Mouse (Mus musculus) gastrocnemius, adult 2 months (tissue): ENCODE results near the gene Pitpnm3. TPM values are rescaled to one million over a fixed set of nuclear protein-coding genes. Genes with fewer than 3 reads are reported as not detected.
A peak's percentile ranks its signal among the peaks of the same experiment; 100 is the strongest.

Experiments used
- DNase-seq: peaks from one replicate; pipeline ENCODE4 v3.0.0; 2022
- H3K27ac ChIP-seq: fragments of 200-600 bp; 2 replicates; pipeline ENCODE4 v1.8.1; 2022; ENCODE audit warnings: mild to moderate bottlenecking
- H3K4me3 ChIP-seq: fragments of 200-600 bp; 2 replicates; pipeline ENCODE4 v1.8.1; 2022; ENCODE audit warnings: mild to moderate bottlenecking, moderate library complexity
- CTCF ChIP-seq: fragments of 200-600 bp; IDR thresholded peaks from 2 replicates; pipeline ENCODE4 v1.8.1; 2022; ENCODE audit warnings: antibody characterized with exemption, mild to moderate bottlenecking, moderate library complexity
- intact Hi-C: fragments of 180-260 bp; cut with DNase I; formaldehyde crosslinking; loops from one replicate; pipeline ENCODE4 v1.15.1; 2025
- total RNA-seq, 2 experiments: library from RNA; stranded (reverse); gene quantifications; 2 replicates each; pipeline ENCODE4 v1.2.3; 2021

Gene Pitpnm3
- total RNA-seq, 2 experiments from 2014 or later, result 1.7 to 2.2 TPM

DNA sequence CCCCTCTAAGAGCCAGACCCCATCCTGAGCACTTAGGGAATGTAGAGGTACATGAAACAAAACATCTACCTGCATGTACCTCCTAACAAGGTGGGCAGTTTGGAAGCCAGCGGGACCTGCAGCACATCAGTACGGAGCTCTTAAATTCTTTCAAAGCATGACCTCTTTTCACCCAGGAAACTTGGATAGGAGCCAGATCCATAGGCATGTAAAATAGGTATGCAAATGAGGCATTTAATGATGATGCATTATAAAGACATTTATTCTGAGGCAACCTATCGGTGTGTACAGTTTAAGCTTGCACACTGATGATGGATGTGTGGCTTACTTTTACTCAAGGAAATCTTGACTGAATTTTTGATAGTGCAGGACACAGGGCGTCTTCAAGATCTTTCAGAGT is 120.9 kb downstream of the Pitpnm3 start:
- intact Hi-C loops, result no loop called here
- Histone ChIP-seq H3K4me3 (no peak overlapping the region), H3K27ac (no peak overlapping the region)
- no peak for TF ChIP-seq CTCF
- no peak for DNase-seq

DNA sequence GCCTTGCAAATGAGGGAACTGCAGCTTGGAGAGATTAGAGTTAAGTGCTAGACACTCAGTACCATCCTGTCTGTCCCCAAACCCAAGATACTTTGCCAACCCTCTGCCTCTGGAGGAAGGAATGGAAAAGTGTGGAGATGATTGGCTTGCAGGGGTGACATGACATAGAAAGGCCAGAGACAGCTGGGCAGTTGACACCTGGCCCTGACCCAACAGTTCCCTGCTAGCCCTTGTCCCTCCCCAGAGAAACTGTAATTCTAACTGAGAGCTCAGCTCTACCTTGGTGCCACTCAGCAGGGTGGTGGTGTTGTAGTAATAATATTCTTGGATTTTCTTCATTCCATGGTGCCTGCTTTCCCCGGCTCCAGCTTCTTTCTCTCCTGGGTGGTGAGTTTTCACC is 123.6 kb downstream of the Pitpnm3 start:
- TF ChIP-seq CTCF, result peak; percentile 38
- H3K4me3 ChIP-seq, result no peak overlapping the region
- DNase-seq, result peak; percentile 81
- intact Hi-C loops, result no loop called here
- no peak overlapping the region for H3K27ac ChIP-seq

DNA sequence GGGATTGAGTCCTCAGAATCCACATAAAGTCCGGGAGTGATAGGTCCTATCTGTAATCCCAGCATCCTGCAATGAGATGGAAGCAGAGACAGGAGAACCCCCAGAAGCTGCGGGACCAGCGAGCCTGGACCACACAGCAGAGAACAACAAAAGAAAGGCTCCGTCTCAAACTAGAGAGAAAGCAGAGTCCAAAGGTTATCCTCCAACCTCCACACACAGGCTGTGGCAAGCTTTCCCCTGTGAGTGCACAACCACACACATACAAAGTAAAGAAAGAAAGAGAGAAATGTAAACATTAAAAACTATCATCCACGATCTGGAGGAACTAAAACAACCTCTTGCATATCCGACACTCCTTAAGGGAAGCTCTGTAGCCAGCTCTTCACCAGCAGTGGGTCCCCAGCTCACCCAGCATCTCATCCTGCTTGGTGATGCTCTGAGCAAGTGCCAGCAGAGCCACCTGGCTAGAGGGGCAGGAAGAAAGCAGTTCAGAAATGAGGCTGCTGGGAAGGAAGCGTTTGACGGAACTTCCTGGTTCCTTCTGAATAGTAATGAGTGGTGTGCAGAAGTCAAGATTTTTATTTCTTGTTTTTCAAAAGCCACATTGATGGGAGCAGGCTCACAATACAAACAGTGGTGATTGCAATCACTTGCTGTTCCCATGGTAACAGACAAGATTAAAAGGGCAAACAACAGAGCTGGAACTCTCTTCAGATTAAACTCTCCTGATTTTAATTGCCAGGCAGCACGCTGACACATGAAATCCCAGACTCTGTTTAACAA is 124.4 kb downstream of the Pitpnm3 start:
- intact Hi-C loops, result no loop called here
- H3K27ac ChIP-seq, result no peak overlapping the region
- H3K4me3 ChIP-seq, result no peak overlapping the region
- DNase-seq, result no peak
- TF ChIP-seq CTCF, result no peak

DNA sequence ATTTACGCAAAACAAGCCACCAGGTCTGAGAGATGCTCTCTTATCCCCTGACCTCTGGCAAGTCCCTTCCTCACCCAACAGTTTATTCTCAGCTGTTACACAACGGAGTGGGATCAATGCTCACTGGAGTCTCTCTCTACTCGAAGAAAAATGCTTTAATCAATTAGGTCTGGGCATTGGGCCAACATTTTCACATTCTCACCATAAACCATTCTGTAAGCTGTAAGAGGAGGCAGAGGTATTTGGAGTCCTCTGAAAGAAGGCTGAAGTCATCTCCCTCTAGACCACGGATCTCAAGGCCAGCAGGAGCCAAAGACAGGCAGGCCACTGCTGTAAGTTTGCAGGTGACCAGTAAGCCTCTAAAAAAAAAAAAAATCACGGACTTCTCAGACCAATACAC is 125.2 kb downstream of the Pitpnm3 start:
- Histone ChIP-seq H3K4me3 (no peak overlapping the region), H3K27ac (no peak overlapping the region)
- no peak for TF ChIP-seq CTCF
- DNase-seq, result no peak
- intact Hi-C loops, result no loop called here

DNA sequence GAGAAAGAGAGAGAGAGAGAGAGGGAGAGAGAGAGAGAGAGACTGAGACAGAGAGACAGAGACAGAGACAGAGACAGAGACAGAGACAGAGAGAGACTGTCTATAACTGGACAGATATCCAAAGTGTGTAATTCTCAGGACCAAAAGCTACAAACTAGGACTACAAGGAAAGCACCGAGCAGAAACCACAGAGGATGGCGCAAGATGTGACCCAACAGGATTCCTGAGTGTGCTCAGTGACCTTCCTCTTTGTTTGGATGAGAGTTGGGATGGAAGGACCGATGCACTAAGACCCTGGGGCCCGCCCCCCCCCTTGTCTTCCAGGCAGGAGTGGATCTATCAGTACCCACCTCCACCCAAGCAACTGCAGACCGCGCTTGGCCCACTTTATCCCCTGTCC is 130.0 kb downstream of the Pitpnm3 start:
- TF ChIP-seq CTCF, result no peak
- DNase-seq, result no peak
- H3K4me3 ChIP-seq, result no peak overlapping the region
- no peak overlapping the region for H3K27ac ChIP-seq
- intact Hi-C loops, result no loop called here

DNA sequence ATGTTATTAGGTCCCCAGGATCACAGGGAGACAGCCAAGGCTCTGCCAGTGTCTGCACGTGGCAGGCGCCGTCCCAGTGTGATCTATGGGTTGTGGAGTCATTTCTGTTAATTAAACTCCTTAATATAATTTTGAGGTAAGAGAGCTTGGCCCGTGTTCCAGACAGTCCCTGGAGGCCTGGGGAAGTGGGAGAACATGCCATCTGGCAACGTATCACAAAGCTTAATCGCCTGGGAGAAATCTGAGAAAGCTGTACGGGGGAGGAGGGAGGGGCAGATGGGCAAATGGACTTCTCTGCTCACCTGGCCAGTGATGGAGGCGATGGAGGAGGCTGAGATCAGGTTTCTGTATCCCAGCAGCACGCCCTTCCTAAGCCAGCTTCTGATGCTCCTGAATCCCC is 132.4 kb downstream of the Pitpnm3 start:
- no peak for TF ChIP-seq CTCF
- H3K4me3 ChIP-seq, result no peak overlapping the region
- H3K27ac ChIP-seq, result no peak overlapping the region
- intact Hi-C loops, result no loop called here
- no peak for DNase-seq

DNA sequence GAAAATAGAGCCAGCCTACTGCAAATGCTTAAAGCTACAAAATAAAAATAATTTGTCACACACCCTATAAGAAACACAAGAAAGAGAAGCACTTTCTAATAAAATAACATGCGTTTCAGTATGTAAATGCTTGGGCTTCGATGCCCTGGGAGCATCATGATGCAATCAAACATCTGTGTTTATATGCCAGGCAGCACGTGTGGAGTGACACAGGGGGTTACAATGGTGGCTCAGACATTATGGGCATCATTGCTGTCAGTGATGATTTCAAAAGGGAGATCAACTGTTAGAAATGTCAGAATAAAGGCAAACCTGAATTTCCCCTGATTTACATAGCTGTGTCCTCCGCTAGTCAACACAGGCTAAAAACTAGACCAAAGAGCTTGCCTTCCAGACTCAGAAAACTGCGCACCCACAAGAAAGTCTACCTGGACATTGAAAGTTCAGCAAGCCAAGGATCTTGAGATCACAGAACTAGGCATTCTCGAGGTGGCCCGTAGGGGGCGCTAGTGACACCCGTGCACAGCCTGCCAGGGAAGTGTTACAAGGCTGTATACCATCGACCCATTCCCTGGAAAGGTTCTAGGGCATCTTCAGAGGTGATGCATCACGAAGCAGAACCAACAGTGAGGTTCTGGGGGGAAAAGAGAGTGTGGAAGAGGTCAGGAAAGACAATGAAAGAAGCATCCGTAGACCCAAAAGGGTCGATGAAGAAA is 133.3 kb downstream of the Pitpnm3 start:
- DNase-seq, result peak; percentile 69
- intact Hi-C loops, result no loop called here

DNA sequence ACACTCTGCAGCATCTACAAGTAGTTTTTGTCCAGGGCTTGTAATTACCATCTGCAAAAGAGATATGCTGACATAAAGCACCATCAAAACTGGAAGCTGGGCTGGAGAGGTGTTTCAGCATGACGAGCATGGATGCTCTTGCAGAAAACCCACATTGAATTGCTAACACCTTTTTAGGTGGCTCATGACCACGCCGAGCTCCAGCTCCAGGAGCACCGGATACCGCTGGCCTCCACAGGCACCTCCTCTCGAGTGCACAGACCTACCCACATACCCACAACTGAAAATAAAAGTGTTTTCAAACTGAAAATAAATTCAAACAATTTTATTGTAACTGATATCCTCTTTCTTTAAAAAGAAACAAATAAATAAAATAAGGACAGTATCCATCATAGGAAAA is 135.4 kb downstream of the Pitpnm3 start:
- Histone ChIP-seq H3K4me3 (no peak overlapping the region), H3K27ac (no peak overlapping the region)
- no peak for TF ChIP-seq CTCF
- DNase-seq, result no peak
- intact Hi-C loops, result no loop called here

More for the DNA sequence above, 133.3 kb downstream of the Pitpnm3 start:
- TF ChIP-seq CTCF, result peak; percentile 86
- Histone ChIP-seq H3K4me3 (no peak overlapping the region), H3K27ac (no peak overlapping the region)

Other genes starting within 250 kb of the Pitpnm3 start
- gene Aipl1, start 98.3 kb downstream of the Pitpnm3 start, total RNA-seq, result not detected
- not detected for gene Pimreg, start 93.7 kb downstream of the Pitpnm3 start, total RNA-seq
- under 1 TPM; 0.20 to 0.25 TPM for gene Gm43951, start 71.1 kb upstream of the Pitpnm3 start, total RNA-seq
- gene 4933427D14Rik, start 71.7 kb upstream of the Pitpnm3 start, total RNA-seq, result 1 to 10 TPM; 2.0 to 2.6 TPM
- 10 to 100 TPM; 29.2 to 30.4 TPM for gene Txndc17, start 71.8 kb upstream of the Pitpnm3 start, total RNA-seq
- 1 to 10 TPM; 7.2 to 8.2 TPM for gene Med31, start 79.8 kb upstream of the Pitpnm3 start, total RNA-seq
- not detected for gene Slc13a5, start 131.4 kb upstream of the Pitpnm3 start, total RNA-seq
- 1 to 10 TPM; 3.4 to 3.7 TPM for gene Xaf1, start 165.9 kb upstream of the Pitpnm3 start, total RNA-seq
- not detected for gene Fbxo39, start 178.7 kb upstream of the Pitpnm3 start, total RNA-seq
- 1 to 10 TPM in 1 of 2 experiments, under 1 TPM in 1; 0.33 to 2.6 TPM for gene Tekt1, start 226.7 kb upstream of the Pitpnm3 start, total RNA-seq